ENCODE assay signal across 23 mouse cellular contexts in genomic region chr2:61545666-61546065, GRCm38 (mm10).
"Had no signal": no experiment of that assay in that cellular context is flagged by ENCODE, and none has a peak within 500 bp of the region (broad histone marks: within the 10 kb centered on the region; RNA-seq: fewer than 3 reads in every experiment).

No protein-coding gene starts in this region.

- H3K36me3 ChIP-seq: heart, embryonic 13.5 days; heart, embryonic 15.5 days; hindbrain, embryonic 13.5 days; hindbrain, embryonic 15.5 days; limb, embryonic 10.5 days; limb, embryonic 12.5 days; liver, embryonic 13.5 days; liver, embryonic 15.5 days had no signal

- DNase-seq: gastrocnemius, postnatal 14 days; heart, adult 11 months; heart, adult 2 months; heart, postnatal 14 days; heart, postnatal 36 days; kidney, adult 11 months; kidney, adult 8-10 months; kidney, postnatal 10 days; kidney, postnatal 25 days; kidney, postnatal 4 days; liver; liver, embryonic 13.5 days had no signal

- H3K4me3 ChIP-seq: heart, adult 2 months; heart, embryonic 13.5 days; heart, embryonic 15.5 days; hindbrain, embryonic 13.5 days; hindbrain, embryonic 15.5 days; layer of hippocampus, adult 2 months; left cerebral cortex, adult 2 months; limb, embryonic 10.5 days; limb, embryonic 12.5 days; liver, embryonic 13.5 days; liver, embryonic 15.5 days had no signal

- H3K27ac ChIP-seq: heart, adult 2 months; heart, embryonic 13.5 days; heart, embryonic 15.5 days; hindbrain, embryonic 13.5 days; hindbrain, embryonic 15.5 days; hindbrain, postnatal 0 days; layer of hippocampus, adult 2 months; left cerebral cortex, adult 2 months; limb, embryonic 10.5 days; limb, embryonic 12.5 days; liver, embryonic 13.5 days; liver, embryonic 15.5 days had no signal

- H3K4me1 ChIP-seq: heart, embryonic 15.5 days; hindbrain, embryonic 13.5 days; hindbrain, embryonic 15.5 days; limb, embryonic 12.5 days; liver, embryonic 13.5 days; liver, embryonic 15.5 days had no signal

- H3K27me3 ChIP-seq: heart, embryonic 13.5 days; heart, embryonic 15.5 days; hindbrain, embryonic 13.5 days; hindbrain, embryonic 15.5 days; limb, embryonic 12.5 days; liver, embryonic 13.5 days; liver, embryonic 15.5 days had no signal

- ATAC-seq: hindbrain, postnatal 0 days; intestine, embryonic 16.5 days had no signal

- H3K9me3 ChIP-seq: heart, embryonic 13.5 days; heart, embryonic 15.5 days; hindbrain, embryonic 13.5 days; hindbrain, embryonic 15.5 days; limb, embryonic 10.5 days; limb, embryonic 12.5 days; liver, embryonic 13.5 days; liver, embryonic 15.5 days had no signal
